Mouse (Mus musculus) heart, embryonic 13.5 days (tissue): Measurements from ENCODE around the gene Rmnd5a. TPM values are rescaled to one million over a fixed set of nuclear protein-coding genes. Genes with fewer than 3 reads are reported as not detected.
A peak's percentile ranks its signal among the peaks of the same experiment; 100 is the strongest.
"Not testable (repeated sequence)": the region's sequence is repeated elsewhere in the genome, so short reads cannot be mapped to it uniquely, and the experiment has no call there.

Experiments
- ATAC-seq: fragments of 200-750 bp; cut with Nextera tagmentation; 2 replicates; pipeline ENCODE4 v1.8.0; 2017; ENCODE audit warnings: moderate TSS enrichment; ENCODE audit not compliant: insufficient number of reproducible peaks, low FRiP score, low TSS enrichment; ENCODE audit errors: extremely low read depth
- H3K27ac ChIP-seq: fragments of 300-500 bp; sonication (generic); replicated peaks from 2 replicates; pipeline ENCODE4 v1.5.1; 2015; ENCODE audit warnings: moderate library complexity, mild to moderate bottlenecking, inconsistent platforms
- H3K27me3 ChIP-seq: fragments of 300-500 bp; sonication (generic); replicated peaks from 2 replicates; pipeline ENCODE4 v1.6.1; 2015; ENCODE audit warnings: mild to moderate bottlenecking, inconsistent platforms
- H3K36me3 ChIP-seq: fragments of 300-500 bp; sonication (generic); 2 replicates; pipeline ENCODE4 v1.6.1; 2015; ENCODE audit warnings: mild to moderate bottlenecking, inconsistent platforms
- H3K4me1 ChIP-seq: fragments of 300-500 bp; sonication (generic); 2 replicates; pipeline ENCODE4 v1.6.1; 2015; ENCODE audit warnings: inconsistent platforms
- H3K4me2 ChIP-seq: fragments of 300-500 bp; sonication (generic); 2 replicates; pipeline ENCODE4 v1.6.1; 2015; ENCODE audit warnings: inconsistent platforms, mild to moderate bottlenecking, moderate library complexity
- H3K4me3 ChIP-seq: fragments of 300-500 bp; sonication (generic); 2 replicates; pipeline ENCODE4 v1.5.1; 2015; ENCODE audit warnings: moderate library complexity, mild to moderate bottlenecking, inconsistent platforms
- H3K9ac ChIP-seq: fragments of 300-500 bp; sonication (generic); 2 replicates; pipeline ENCODE4 v1.6.1; 2015; ENCODE audit warnings: inconsistent platforms, mild to moderate bottlenecking, moderate library complexity
- H3K9me3 ChIP-seq: fragments of 300-500 bp; sonication (generic); 2 replicates; pipeline ENCODE4 v1.6.1; 2016; ENCODE audit warnings: inconsistent platforms
- WGBS: fragments of 180-500 bp; shearing (Covaris S2); methylation state at CpG from one replicate; pipeline ENCODE4 v1.1.7; 2015; ENCODE audit warnings: mixed read lengths; 5-methylcytosine and 5-hydroxymethylcytosine counted together
- polyA plus RNA-seq: library from polyadenylated mRNA; unstranded; fragments of >200 nt; fragmentation: Nextera tagmentation; extraction: Ambion mirVana; gene quantifications from 2 replicates; pipeline ENCODE4 v1.2.1, GENCODE M21; 2015

Rmnd5a gene
- polyA plus RNA-seq: 6.4 and 7.5 TPM in 2 replicates

- ATAC-seq: peak; percentile 97
- WGBS: under 1% methylated on average over 47 of the region's 75 CpGs
- Histone ChIP-seq H3K4me1 (peaks cover 40% of the 10 kb centered on the region), H3K27me3 (no peaks in the 10 kb centered on the region), H3K36me3 (no peaks in the 10 kb centered on the region), H3K9ac (peak within 1 kb of the TSS; percentile 97), H3K9me3 (no peaks in the 10 kb centered on the region), H3K27ac (peak within 1 kb of the TSS; percentile 97), H3K4me3 (peak within 1 kb of the TSS; percentile 87), H3K4me2 (peak within 1 kb of the TSS; percentile 79)
Measured at GRCm38 (mm10) chr6:71440492-71441250, at the start of gene Rmnd5a. Gene Rmnd5a (minus strand): TSS chr6:71440637.

- Histone ChIP-seq H3K4me2 (no peak overlapping the region), H3K36me3 (no peaks in the 10 kb centered on the region), H3K9me3 (no peaks in the 10 kb centered on the region), H3K4me1 (no peaks in the 10 kb centered on the region), H3K4me3 (no peak overlapping the region), H3K27ac (no peak overlapping the region), H3K27me3 (no peaks in the 10 kb centered on the region), H3K9ac (no peak overlapping the region)
- 31% methylated on average over 4 of the region's 4 CpGs for WGBS
- no peak for ATAC-seq
Measured at GRCm38 (mm10) chr6:71487966-71488365, 47.5 kb upstream of the Rmnd5a start.

GRCm38 (mm10) chr6:71486867-71487266 lies 46.4 kb upstream of the Rmnd5a start:
- H3K9ac ChIP-seq: no peak overlapping the region
- no peak overlapping the region for H3K4me3 ChIP-seq
- H3K27ac ChIP-seq: no peak overlapping the region
- no peaks in the 10 kb centered on the region for H3K4me1 ChIP-seq
- no peak for ATAC-seq
- no peaks in the 10 kb centered on the region for H3K27me3 ChIP-seq
- 86% methylated on average over 1 of the region's 1 CpGs for WGBS
- H3K9me3 ChIP-seq: no peaks in the 10 kb centered on the region
- H3K36me3 ChIP-seq: no peaks in the 10 kb centered on the region
- no peak overlapping the region for H3K4me2 ChIP-seq

GRCm38 (mm10) chr6:71486226-71486625 lies 45.8 kb upstream of the Rmnd5a start:
- ATAC-seq: no peak
- H3K27ac ChIP-seq: no peak overlapping the region
- no peaks in the 10 kb centered on the region for H3K27me3 ChIP-seq
- H3K4me3 ChIP-seq: no peak overlapping the region
- WGBS: 62% methylated on average over 2 of the region's 2 CpGs
- no peaks in the 10 kb centered on the region for H3K4me1 ChIP-seq
- H3K9me3 ChIP-seq: no peaks in the 10 kb centered on the region
- H3K4me2 ChIP-seq: no peak overlapping the region
- H3K9ac ChIP-seq: no peak overlapping the region
- H3K36me3 ChIP-seq: no peaks in the 10 kb centered on the region

GRCm38 (mm10) chr6:71485246-71485645 lies 44.8 kb upstream of the Rmnd5a start:
- no peaks in the 10 kb centered on the region for H3K27me3 ChIP-seq
- WGBS: 68% methylated on average over 5 of the region's 5 CpGs
- H3K9ac ChIP-seq: no peak overlapping the region
- H3K4me3 ChIP-seq: no peak overlapping the region
- ATAC-seq: no peak
- no peak overlapping the region for H3K27ac ChIP-seq
- no peaks in the 10 kb centered on the region for H3K9me3 ChIP-seq
- H3K4me2 ChIP-seq: no peak overlapping the region
- H3K36me3 ChIP-seq: no peaks in the 10 kb centered on the region
- H3K4me1 ChIP-seq: no peaks in the 10 kb centered on the region

GRCm38 (mm10) chr6:71481136-71481535 lies 40.7 kb upstream of the Rmnd5a start:
- Histone ChIP-seq H3K27ac (no peak overlapping the region), H3K4me3 (no peak overlapping the region), H3K9ac (no peak overlapping the region), H3K9me3 (no peaks in the 10 kb centered on the region), H3K4me2 (no peak overlapping the region), H3K36me3 (no peaks in the 10 kb centered on the region), H3K27me3 (no peaks in the 10 kb centered on the region), H3K4me1 (no peaks in the 10 kb centered on the region)
- 67% methylated on average over 7 of the region's 7 CpGs for WGBS
- no peak for ATAC-seq

- 77% methylated on average over 1 of the region's 1 CpGs for WGBS
- Histone ChIP-seq H3K4me2 (no peak overlapping the region), H3K36me3 (no peaks in the 10 kb centered on the region), H3K9ac (no peak overlapping the region), H3K9me3 (no peaks in the 10 kb centered on the region), H3K4me3 (no peak overlapping the region), H3K27me3 (no peaks in the 10 kb centered on the region; the same call in 1 of the 2 replicates), H3K27ac (no peak overlapping the region), H3K4me1 (no peaks in the 10 kb centered on the region)
- ATAC-seq: no peak
Measured at GRCm38 (mm10) chr6:71480136-71480535, 39.7 kb upstream of the Rmnd5a start.

GRCm38 (mm10) chr6:71479588-71479987 lies 39.2 kb upstream of the Rmnd5a start:
- not testable (repeated sequence) for ATAC-seq, H3K27ac ChIP-seq, H3K4me3 ChIP-seq, H3K9me3 ChIP-seq, H3K36me3 ChIP-seq, H3K4me2 ChIP-seq, H3K9ac ChIP-seq, H3K27me3 ChIP-seq, H3K4me1 ChIP-seq
- WGBS: 87% methylated on average over 2 of the region's 2 CpGs

- H3K4me3 ChIP-seq, H3K36me3 ChIP-seq, ATAC-seq, H3K4me2 ChIP-seq, H3K9ac ChIP-seq, H3K4me1 ChIP-seq, H3K27me3 ChIP-seq, H3K27ac ChIP-seq, H3K9me3 ChIP-seq: not testable (repeated sequence)
- 91% methylated on average over 10 of the region's 10 CpGs for WGBS
Measured at GRCm38 (mm10) chr6:71478816-71479568, 38.6 kb upstream of the Rmnd5a start.

GRCm38 (mm10) chr6:71476783-71477182 lies 36.3 kb upstream of the Rmnd5a start:
- Histone ChIP-seq H3K4me3 (no peak overlapping the region), H3K27me3 (no peaks in the 10 kb centered on the region; the same call in 1 of the 2 replicates), H3K9me3 (no peaks in the 10 kb centered on the region), H3K36me3 (no peaks in the 10 kb centered on the region), H3K27ac (no peak overlapping the region), H3K9ac (no peak overlapping the region), H3K4me1 (no peaks in the 10 kb centered on the region), H3K4me2 (no peak overlapping the region)
- no peak for ATAC-seq
- WGBS: 59% methylated on average over 5 of the region's 5 CpGs

GRCm38 (mm10) chr6:71475604-71476003 lies 35.2 kb upstream of the Rmnd5a start:
- no peaks in the 10 kb centered on the region for H3K36me3 ChIP-seq
- no peak for ATAC-seq
- no peaks in the 10 kb centered on the region for H3K9me3 ChIP-seq
- H3K4me3 ChIP-seq: no peak overlapping the region
- WGBS: 84% methylated on average over 3 of the region's 3 CpGs
- H3K27me3 ChIP-seq: no peaks in the 10 kb centered on the region; the same call in 1 of the 2 replicates
- no peaks in the 10 kb centered on the region for H3K4me1 ChIP-seq
- no peak overlapping the region for H3K4me2 ChIP-seq
- H3K27ac ChIP-seq: no peak overlapping the region
- no peak overlapping the region for H3K9ac ChIP-seq
